Mouse (Mus musculus): ENCODE results near the gene Dusp27.
"Not testable (repeated sequence)": the region's sequence is repeated elsewhere in the genome, so short reads cannot be mapped to it uniquely, and the experiment has no call there.

Gene Dusp27

GRCm38 (mm10) chr1:166142369-166142768, 14.6 kb upstream of the Dusp27 start:
- DNase-seq (ENCODE audit: low read depth, low spot score) = no peak

GRCm38 (mm10) chr1:166141868-166142267, 14.1 kb upstream of the Dusp27 start:
- not testable (repeated sequence) for DNase-seq (ENCODE audit: low read depth, low spot score)

GRCm38 (mm10) chr1:166139620-166140184, 12.0 kb upstream of the Dusp27 start:
- DNase-seq (ENCODE audit: low read depth, low spot score) = no peak

- DNase-seq (ENCODE audit: low read depth, low spot score) = no peak
These were observed 11.4 kb upstream of the Dusp27 start for GRCm38 (mm10) chr1:166139113-166139512.

- DNase-seq (ENCODE audit: low read depth, low spot score) = no peak
These were observed 10.4 kb upstream of the Dusp27 start for GRCm38 (mm10) chr1:166138136-166138535.

GRCm38 (mm10) chr1:166137244-166137938, 9.7 kb upstream of the Dusp27 start:
- DNase-seq (ENCODE audit: low read depth, low spot score) = no peak

GRCm38 (mm10) chr1:166135091-166135740, 7.5 kb upstream of the Dusp27 start:
- no peak for DNase-seq (ENCODE audit: low read depth, low spot score)

- no peak for DNase-seq (ENCODE audit: low read depth, low spot score)
These were observed 4.6 kb upstream of the Dusp27 start for GRCm38 (mm10) chr1:166132367-166132766.

- no peak for DNase-seq (ENCODE audit: low read depth, low spot score)
These were observed 2.6 kb upstream of the Dusp27 start, which contains the start of gene Gpa33 for GRCm38 (mm10) chr1:166130224-166130860. Gpa33 (plus strand) TSS chr1:166130238.

- no peak for DNase-seq (ENCODE audit: low read depth, low spot score)
These were observed 829 bp upstream of the Dusp27 start for GRCm38 (mm10) chr1:166128551-166128950.

GRCm38 (mm10) chr1:166126795-166127194, 927 bp downstream of the Dusp27 start:
- no peak for DNase-seq (ENCODE audit: low read depth, low spot score)

- DNase-seq (ENCODE audit: low read depth, low spot score) = no peak
These were observed 1.4 kb downstream of the Dusp27 start for GRCm38 (mm10) chr1:166126290-166126689.

- DNase-seq (ENCODE audit: low read depth, low spot score) = peak; percentile 86
These were observed 2.7 kb downstream of the Dusp27 start for GRCm38 (mm10) chr1:166124932-166125593.

- no peak for DNase-seq (ENCODE audit: low read depth, low spot score)
These were observed 4.0 kb downstream of the Dusp27 start for GRCm38 (mm10) chr1:166123751-166124150.

GRCm38 (mm10) chr1:166123045-166123444, 4.7 kb downstream of the Dusp27 start:
- no peak for DNase-seq (ENCODE audit: low read depth, low spot score)

GRCm38 (mm10) chr1:166122114-166122513, 5.6 kb downstream of the Dusp27 start:
- DNase-seq (ENCODE audit: low read depth, low spot score) = no peak

- no peak for DNase-seq (ENCODE audit: low read depth, low spot score)
These were observed 9.7 kb downstream of the Dusp27 start for GRCm38 (mm10) chr1:166117866-166118639.

GRCm38 (mm10) chr1:166115719-166116118, 12.0 kb downstream of the Dusp27 start:
- DNase-seq (ENCODE audit: low read depth, low spot score) = no peak

GRCm38 (mm10) chr1:166114986-166115385, 12.7 kb downstream of the Dusp27 start:
- DNase-seq (ENCODE audit: low read depth, low spot score) = no peak

- no peak for DNase-seq (ENCODE audit: low read depth, low spot score)
These were observed 22.3 kb downstream of the Dusp27 start for GRCm38 (mm10) chr1:166105464-166105863.

GRCm38 (mm10) chr1:166104858-166105257, 22.9 kb downstream of the Dusp27 start:
- DNase-seq (ENCODE audit: low read depth, low spot score) = no peak
